Mouse (Mus musculus) retina, postnatal 7 days (tissue): ENCODE data around the gene Tedc1.

Experiments used
- DNase-seq: peaks from one replicate; pipeline ENCODE4 v3.0.0-alpha.2; 2012; ENCODE audit warnings: low read depth, low spot score

Gene Tedc1

GRCm38 (mm10) chr12:113155887-113156539, at the start of gene Tedc1:
Gene Tedc1 (plus strand): TSS chr12:113156421.
- DNase-seq: peak; percentile 98

GRCm38 (mm10) chr12:113107431-113108124, 48.6 kb upstream of the Tedc1 start:
- DNase-seq: no peak

DNA sequence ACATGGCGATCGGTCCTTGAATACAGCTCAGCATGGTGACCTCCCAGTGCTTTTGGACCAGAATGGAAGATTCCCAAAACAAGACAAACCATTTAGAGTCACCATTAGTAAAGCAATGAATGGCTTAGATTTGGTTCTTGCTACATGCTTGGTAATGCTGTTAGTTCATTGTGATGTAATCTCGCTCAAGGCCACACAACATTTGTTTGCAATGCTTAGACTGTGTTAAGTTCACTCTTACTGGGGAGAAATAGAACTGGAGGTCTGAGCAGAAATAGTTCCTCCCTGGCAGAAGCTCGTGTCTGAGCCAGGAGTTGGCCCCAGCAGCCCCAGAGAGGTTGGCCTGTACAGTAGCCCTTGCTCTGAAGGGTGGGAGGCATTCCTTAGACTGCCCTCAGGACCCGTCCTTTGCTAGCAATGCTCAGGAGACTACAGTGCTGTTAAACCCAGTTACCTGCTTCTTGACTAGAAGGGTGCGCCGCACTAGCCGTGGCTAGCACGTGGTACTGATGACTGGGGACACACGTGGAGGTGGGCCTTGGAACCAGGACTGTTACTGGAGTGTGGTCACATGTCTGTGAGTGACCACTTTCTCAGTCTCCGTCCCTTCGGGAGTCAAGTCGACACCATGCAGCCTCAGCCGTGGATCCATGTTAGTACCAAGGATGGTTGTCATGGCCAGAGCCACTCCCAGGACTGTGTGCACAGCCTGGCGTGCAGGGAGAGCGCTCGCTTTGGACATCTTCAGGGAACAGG, 47.5 kb upstream of the Tedc1 start:
- no peak for DNase-seq

- DNase-seq: no peak
These were observed 46.4 kb upstream of the Tedc1 start for GRCm38 (mm10) chr12:113109801-113110200.

DNA sequence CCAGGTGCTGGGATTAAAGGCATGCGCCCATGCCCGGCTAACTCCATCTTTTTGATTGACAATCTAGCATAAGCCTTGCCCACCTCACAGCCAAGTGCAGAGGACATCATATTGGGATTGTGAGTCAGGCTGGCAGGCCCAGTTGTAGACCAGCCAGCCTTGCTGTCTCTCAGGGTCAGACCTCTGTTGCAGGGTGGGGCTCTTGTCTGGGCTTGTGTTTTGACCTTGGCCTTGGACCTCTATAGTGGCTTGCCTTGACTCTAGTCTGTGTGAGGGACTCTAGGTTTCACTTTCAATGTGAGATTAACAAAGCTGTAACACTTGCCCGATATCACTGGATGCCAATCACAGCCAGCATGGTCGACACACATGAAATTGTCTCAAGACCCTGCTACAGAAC, 42.1 kb upstream of the Tedc1 start:
- no peak for DNase-seq

GRCm38 (mm10) chr12:113114856-113115538, 41.2 kb upstream of the Tedc1 start:
- DNase-seq: no peak

- peak; percentile 76 for DNase-seq
These were observed 36.5 kb upstream of the Tedc1 start for GRCm38 (mm10) chr12:113119516-113120410.

DNA sequence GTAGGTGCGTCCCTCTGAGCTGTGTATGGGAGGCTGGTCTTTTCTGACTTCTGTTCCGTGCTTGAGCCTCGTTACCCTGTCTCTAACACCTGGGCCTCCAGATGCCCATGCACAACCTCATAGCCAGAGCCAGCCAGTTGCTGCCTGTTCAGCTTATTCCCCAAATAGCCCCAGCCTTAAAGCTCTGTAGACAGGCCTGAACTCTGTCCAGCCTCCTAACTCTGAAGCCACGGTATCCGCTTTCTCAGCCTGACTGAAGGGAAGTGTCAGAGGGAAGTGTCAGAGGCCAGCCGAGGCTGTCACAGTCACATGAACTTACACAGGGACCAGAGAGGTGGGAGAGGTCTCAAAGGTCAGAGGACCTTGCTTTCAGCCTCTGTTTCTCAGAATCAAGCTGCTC, 31.5 kb upstream of the Tedc1 start:
- DNase-seq: no peak

- no peak for DNase-seq
These were observed 25.5 kb upstream of the Tedc1 start for GRCm38 (mm10) chr12:113130732-113131131.

DNA sequence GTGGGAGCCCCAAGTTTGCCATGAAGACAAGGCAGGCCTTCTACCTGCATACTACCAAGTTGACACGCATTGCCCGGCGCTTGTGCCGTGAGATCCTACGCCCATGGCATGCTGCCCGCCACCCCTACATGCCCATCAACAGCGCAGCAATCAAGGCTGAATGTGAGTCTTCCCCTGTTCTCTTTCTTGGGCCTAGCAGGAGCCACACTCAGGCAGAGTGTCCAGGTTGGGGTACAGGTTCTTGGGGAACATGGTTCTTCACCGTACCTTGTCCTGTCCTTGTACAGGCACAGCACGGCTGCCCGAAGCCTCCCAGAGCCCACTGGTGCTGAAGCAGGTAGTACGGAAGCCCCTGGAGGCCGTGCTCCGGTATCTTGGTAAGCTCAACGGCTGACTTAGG, 24.6 kb upstream of the Tedc1 start:
- no peak for DNase-seq

DNA sequence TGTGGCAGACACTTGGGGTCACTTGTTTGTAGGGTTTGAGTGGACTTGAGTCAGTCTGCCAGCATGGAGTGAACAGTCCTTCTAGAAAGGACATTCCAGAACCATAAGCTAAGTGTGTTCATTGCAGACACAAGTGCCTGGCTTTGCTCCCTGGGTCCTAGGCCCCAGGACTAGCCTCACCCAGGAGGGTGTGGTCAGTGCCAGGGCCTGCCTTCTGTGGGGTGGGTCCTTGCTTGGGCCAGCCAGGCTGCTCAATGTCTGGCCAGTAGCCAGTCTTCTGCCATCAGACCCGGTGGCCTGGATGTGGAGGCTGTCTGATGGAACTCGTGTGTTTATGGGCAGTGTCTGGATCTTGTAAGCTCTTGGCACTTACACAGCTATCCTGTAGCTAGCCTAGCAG, 23.7 kb upstream of the Tedc1 start:
- no peak for DNase-seq

DNA sequence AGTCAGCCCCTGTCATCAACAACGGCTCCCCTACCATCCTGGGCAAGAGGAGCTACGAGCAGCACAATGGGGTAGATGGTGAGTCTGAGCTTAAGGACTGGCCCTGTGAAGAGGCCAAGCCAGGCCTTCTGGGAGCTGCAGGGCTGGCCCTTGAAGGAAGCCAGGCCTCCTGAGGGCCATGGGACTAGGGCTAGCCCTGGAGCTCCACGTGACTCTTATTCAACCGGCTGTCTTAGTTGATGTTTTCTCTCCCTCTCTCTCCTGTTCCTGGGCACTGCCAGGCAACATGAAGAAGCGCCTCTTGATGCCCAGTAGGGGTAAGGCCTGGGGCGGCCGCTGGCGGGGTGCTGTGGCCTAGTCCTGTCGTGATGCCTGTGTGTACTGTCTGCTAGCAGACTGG, 23.0 kb upstream of the Tedc1 start:
- no peak for DNase-seq

GRCm38 (mm10) chr12:113133861-113134403, 22.3 kb upstream of the Tedc1 start:
- no peak for DNase-seq

DNA sequence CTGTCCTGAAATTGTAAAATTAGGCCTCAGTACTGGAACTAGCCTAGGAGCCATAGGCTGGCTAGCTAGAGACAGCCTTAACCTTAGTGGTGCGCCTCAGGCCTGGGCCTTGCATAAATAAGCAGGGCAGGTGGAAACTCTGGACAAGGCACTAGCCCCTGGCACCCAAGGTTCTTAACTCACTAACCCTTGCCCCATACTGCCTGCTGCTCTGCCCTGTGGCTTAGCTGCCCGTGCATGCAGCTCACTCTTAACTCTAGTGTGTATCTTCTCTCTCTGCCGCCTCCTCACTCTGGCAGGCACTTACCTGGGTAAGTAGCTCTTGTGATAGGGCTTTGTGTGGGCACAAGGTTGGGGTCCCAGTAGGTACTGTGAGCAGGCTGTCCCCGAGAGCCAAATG, 21.7 kb upstream of the Tedc1 start:
- no peak for DNase-seq

DNA sequence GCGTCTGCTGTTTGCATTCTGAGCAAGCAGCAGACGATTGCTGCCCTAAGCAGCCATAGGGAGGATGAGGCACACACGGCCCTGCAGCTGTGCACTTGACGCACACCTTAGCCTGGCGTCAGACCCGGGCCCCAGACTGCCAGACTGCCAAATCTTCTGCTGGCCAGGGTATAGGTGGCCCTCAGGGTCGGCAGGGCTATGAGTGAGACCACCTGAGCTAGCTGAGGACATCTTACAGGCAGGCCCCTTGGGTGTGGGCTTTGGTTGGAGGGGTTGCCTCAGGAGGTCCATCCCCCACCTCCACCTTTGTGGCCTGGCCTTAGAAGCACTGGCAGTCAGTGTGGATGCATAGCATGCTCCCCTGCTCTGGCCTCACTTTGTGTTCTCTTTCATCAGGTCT, 20.8 kb upstream of the Tedc1 start:
- DNase-seq: no peak

DNA sequence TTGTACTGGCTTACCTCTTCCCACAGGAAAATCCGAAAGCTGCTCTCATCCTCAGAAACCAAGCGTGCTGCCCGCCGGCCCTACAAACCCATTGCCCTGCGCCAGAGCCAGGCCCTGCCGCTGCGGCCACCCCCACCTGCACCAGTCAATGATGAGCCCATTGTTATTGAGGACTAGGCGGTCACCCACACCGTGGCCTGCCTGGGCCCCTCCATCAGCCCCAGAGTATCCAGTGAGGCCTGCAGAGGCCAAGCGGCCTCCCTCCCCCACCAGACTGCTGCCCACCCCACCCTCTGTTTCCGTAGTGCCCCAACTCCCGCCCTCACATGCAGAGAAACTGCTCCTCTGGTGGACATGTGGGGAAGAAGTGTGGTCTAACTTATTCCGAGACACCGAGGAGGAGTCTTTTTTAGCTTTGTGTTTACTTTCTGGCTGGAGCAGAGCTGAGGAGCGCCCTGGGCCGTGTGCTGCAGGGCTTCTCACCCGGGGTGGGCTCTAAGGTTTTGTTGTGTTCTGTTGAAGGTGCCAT, 19.7 kb upstream of the Tedc1 start:
- no peak for DNase-seq

DNA sequence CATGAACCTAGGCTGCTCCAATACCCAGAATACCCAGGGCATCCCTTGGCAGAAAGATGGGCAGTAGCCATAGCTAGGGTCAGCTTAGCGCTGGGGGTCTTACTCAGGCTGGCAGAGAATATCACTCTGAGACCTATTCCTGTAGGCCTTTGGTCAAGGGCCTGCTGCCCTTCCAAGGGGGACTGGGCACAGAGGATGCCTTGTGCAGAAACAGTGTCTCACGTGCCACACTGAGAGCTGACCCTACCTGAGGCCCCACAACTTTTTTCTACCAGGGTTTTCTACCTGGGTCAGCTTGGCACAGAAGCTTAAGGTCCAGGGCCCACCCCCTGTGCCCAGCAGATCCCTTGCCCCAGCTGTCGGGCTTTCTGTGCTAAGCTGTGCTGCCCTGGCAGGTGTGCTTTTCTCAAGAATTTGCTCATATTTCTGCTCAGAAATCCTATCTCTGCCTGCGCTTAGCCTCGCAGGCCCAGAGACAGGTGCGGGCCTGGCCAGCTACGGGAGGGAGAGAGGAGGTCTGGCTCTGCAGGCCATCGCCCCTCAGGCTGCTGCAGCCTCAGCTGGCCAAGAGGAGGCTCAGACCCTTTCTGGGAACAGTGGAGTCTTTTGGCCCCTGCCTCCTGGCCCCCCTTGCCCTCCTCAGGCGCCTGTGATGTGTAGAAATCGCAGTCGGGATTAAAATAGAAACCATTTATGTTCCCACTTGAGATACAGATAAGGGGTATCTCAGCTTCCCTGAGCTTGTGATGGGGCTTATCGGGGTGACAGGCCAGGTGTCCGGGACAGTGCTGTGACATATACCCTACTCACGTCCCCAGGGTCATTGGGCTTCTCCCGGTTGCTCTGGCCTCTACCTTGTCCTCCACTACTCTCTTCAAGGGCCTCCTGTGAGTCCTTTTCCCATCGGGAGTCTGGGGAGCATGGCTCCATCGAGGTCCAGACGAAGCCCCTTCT, 18.7 kb upstream of the Tedc1 start:
- DNase-seq: no peak

DNA sequence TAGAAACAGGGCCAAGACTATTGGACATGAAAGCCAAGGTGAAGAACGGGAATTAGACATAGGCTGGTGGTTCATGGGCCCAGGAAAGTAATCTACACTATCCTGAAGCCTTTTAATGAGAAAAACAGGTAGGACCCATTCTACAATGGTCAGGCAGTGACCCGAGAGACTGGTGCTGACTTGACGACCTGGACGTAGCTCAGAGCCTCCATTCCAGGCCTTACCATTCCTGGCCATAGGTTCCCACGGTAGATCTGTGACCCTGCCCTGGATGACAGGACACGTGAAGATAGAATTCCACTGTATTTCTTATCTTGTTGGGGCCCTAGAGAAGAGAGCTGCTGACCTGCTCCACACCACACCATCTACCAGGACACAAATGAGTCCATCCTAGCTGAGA, 17.9 kb upstream of the Tedc1 start:
- DNase-seq: no peak
